Mouse (Mus musculus): ENCODE data around the gene Jmjd7. TPM values are rescaled to one million over a fixed set of nuclear protein-coding genes. Genes with fewer than 3 reads are reported as not detected.

Jmjd7 gene
- polyA plus RNA-seq, 1 experiment from 2014 or later, result 23.3 TPM

- ATAC-seq (ENCODE audit: low FRiP score), result no peak
- Histone ChIP-seq H3K27ac (no peak overlapping the region), H3K36me3 (replicated peaks; ENCODE audit: control insufficient read depth, insufficient read depth) (peaks cover 5% of the 10 kb centered on the region), H3K4me2 (replicated peaks) (no peak overlapping the region), H3K27me3 (ENCODE audit: control insufficient read depth, insufficient read depth, low read length) (no peaks in the 10 kb centered on the region), H3K9ac (no peak overlapping the region), H3K4me1 (replicated peaks; ENCODE audit: control insufficient read depth, insufficient read depth, low read length) (no peaks in the 10 kb centered on the region), H3K4me3 (replicated peaks; ENCODE audit: low read length) (no peak overlapping the region), H3K9me3 (ENCODE audit: control insufficient read depth, low read length) (no peaks in the 10 kb centered on the region)
- DNase-seq (ENCODE audit: low spot score), result no peak
- 91% methylated on average over 4 of the region's 4 CpGs for WGBS
Measured at GRCm38 (mm10) chr2:120007680-120008210, 19.5 kb upstream of the Jmjd7 start.

- no peaks in the 10 kb centered on the region for H3K27me3 ChIP-seq (ENCODE audit: control insufficient read depth, insufficient read depth, low read length)
- H3K4me1 ChIP-seq (replicated peaks; ENCODE audit: control insufficient read depth, insufficient read depth, low read length), result no peaks in the 10 kb centered on the region
- H3K4me2 ChIP-seq (replicated peaks), result no peak overlapping the region
- H3K27ac ChIP-seq, result no peak overlapping the region
- H3K4me3 ChIP-seq (replicated peaks; ENCODE audit: low read length), result no peak overlapping the region
- no peak for DNase-seq (ENCODE audit: low spot score)
- no peaks in the 10 kb centered on the region for H3K9me3 ChIP-seq (ENCODE audit: control insufficient read depth, low read length)
- H3K9ac ChIP-seq, result no peak overlapping the region
- ATAC-seq (ENCODE audit: low FRiP score), result no peak
- peaks cover 14% of the 10 kb centered on the region for H3K36me3 ChIP-seq (replicated peaks; ENCODE audit: control insufficient read depth, insufficient read depth)
- 71% methylated on average over 4 of the region's 4 CpGs for WGBS
Measured at GRCm38 (mm10) chr2:120008672-120009071, 18.6 kb upstream of the Jmjd7 start.

- Histone ChIP-seq H3K27me3 (ENCODE audit: control insufficient read depth, insufficient read depth, low read length) (no peaks in the 10 kb centered on the region), H3K27ac (no peak overlapping the region), H3K36me3 (replicated peaks; ENCODE audit: control insufficient read depth, insufficient read depth) (peaks cover 30% of the 10 kb centered on the region), H3K9ac (no peak overlapping the region), H3K4me2 (replicated peaks) (no peak overlapping the region), H3K9me3 (ENCODE audit: control insufficient read depth, low read length) (no peaks in the 10 kb centered on the region), H3K4me1 (replicated peaks; ENCODE audit: control insufficient read depth, insufficient read depth, low read length) (no peaks in the 10 kb centered on the region), H3K4me3 (replicated peaks; ENCODE audit: low read length) (no peak overlapping the region)
- whole genome bisulfite sequencing, result 79% methylated on average over 8 of the region's 8 CpGs
- peak; percentile 63 for DNase-seq (ENCODE audit: low spot score)
- ATAC-seq (ENCODE audit: low FRiP score), result peak; percentile 51; the same call in 1 of the 2 replicates
Measured at GRCm38 (mm10) chr2:120011462-120012200, 15.7 kb upstream of the Jmjd7 start.

- no peak overlapping the region for H3K4me2 ChIP-seq (replicated peaks)
- no peaks in the 10 kb centered on the region for H3K4me1 ChIP-seq (replicated peaks; ENCODE audit: control insufficient read depth, insufficient read depth, low read length)
- H3K9ac ChIP-seq, result no peak overlapping the region
- no peak overlapping the region for H3K4me3 ChIP-seq (replicated peaks; ENCODE audit: low read length)
- no peak overlapping the region for H3K27ac ChIP-seq
- no peaks in the 10 kb centered on the region for H3K27me3 ChIP-seq (ENCODE audit: control insufficient read depth, insufficient read depth, low read length)
- DNase-seq (ENCODE audit: low spot score) (no peak), ATAC-seq (ENCODE audit: low FRiP score) (no peak)
- peaks cover 42% of the 10 kb centered on the region for H3K36me3 ChIP-seq (replicated peaks; ENCODE audit: control insufficient read depth, insufficient read depth)
- no peaks in the 10 kb centered on the region for H3K9me3 ChIP-seq (ENCODE audit: control insufficient read depth, low read length)
- WGBS, result 90% methylated on average over 13 of the region's 13 CpGs
Measured at GRCm38 (mm10) chr2:120012924-120013323, 14.4 kb upstream of the Jmjd7 start.

GRCm38 (mm10) chr2:120013831-120014486 lies 13.3 kb upstream of the Jmjd7 start:
- ATAC-seq (ENCODE audit: low FRiP score), result no peak
- Histone ChIP-seq H3K4me3 (replicated peaks; ENCODE audit: low read length) (no peak overlapping the region), H3K27me3 (ENCODE audit: control insufficient read depth, insufficient read depth, low read length) (no peaks in the 10 kb centered on the region), H3K4me2 (replicated peaks) (no peak overlapping the region), H3K4me1 (replicated peaks; ENCODE audit: control insufficient read depth, insufficient read depth, low read length) (no peaks in the 10 kb centered on the region), H3K27ac (no peak overlapping the region), H3K36me3 (replicated peaks; ENCODE audit: control insufficient read depth, insufficient read depth) (peaks cover 53% of the 10 kb centered on the region), H3K9ac (no peak overlapping the region), H3K9me3 (ENCODE audit: control insufficient read depth, low read length) (no peaks in the 10 kb centered on the region)
- WGBS, result 96% methylated on average over 2 of the region's 2 CpGs
- DNase-seq (ENCODE audit: low spot score), result no peak

- Histone ChIP-seq H3K9me3 (ENCODE audit: control insufficient read depth, low read length) (no peaks in the 10 kb centered on the region), H3K4me1 (replicated peaks; ENCODE audit: control insufficient read depth, insufficient read depth, low read length) (no peaks in the 10 kb centered on the region), H3K4me2 (replicated peaks) (no peak overlapping the region), H3K27me3 (ENCODE audit: control insufficient read depth, insufficient read depth, low read length) (no peaks in the 10 kb centered on the region), H3K9ac (no peak overlapping the region), H3K36me3 (replicated peaks; ENCODE audit: control insufficient read depth, insufficient read depth) (peaks cover 72% of the 10 kb centered on the region), H3K27ac (no peak overlapping the region), H3K4me3 (replicated peaks; ENCODE audit: low read length) (no peak overlapping the region)
- ATAC-seq (ENCODE audit: low FRiP score) (no peak), DNase-seq (ENCODE audit: low spot score) (no peak)
- WGBS, result 94% methylated on average over 4 of the region's 4 CpGs
Measured at GRCm38 (mm10) chr2:120015882-120016281, 11.4 kb upstream of the Jmjd7 start.

GRCm38 (mm10) chr2:120017599-120017998 lies 9.7 kb upstream of the Jmjd7 start:
- no peak overlapping the region for H3K4me3 ChIP-seq (replicated peaks; ENCODE audit: low read length)
- no peaks in the 10 kb centered on the region for H3K4me1 ChIP-seq (replicated peaks; ENCODE audit: control insufficient read depth, insufficient read depth, low read length)
- ATAC-seq (ENCODE audit: low FRiP score) (no peak), DNase-seq (ENCODE audit: low spot score) (no peak)
- no peaks in the 10 kb centered on the region for H3K27me3 ChIP-seq (ENCODE audit: control insufficient read depth, insufficient read depth, low read length)
- H3K9ac ChIP-seq, result no peak overlapping the region
- H3K27ac ChIP-seq, result no peak overlapping the region
- H3K36me3 ChIP-seq (replicated peaks; ENCODE audit: control insufficient read depth, insufficient read depth), result peaks cover 86% of the 10 kb centered on the region
- no peak overlapping the region for H3K4me2 ChIP-seq (replicated peaks)
- no peaks in the 10 kb centered on the region for H3K9me3 ChIP-seq (ENCODE audit: control insufficient read depth, low read length)
- WGBS, result 92% methylated on average over 12 of the region's 12 CpGs

GRCm38 (mm10) chr2:120024337-120024736 lies 2.9 kb upstream of the Jmjd7 start:
- Histone ChIP-seq H3K36me3 (replicated peaks; ENCODE audit: control insufficient read depth, insufficient read depth) (peaks cover 63% of the 10 kb centered on the region), H3K9me3 (ENCODE audit: control insufficient read depth, low read length) (no peaks in the 10 kb centered on the region), H3K9ac (no peak overlapping the region), H3K27me3 (ENCODE audit: control insufficient read depth, insufficient read depth, low read length) (no peaks in the 10 kb centered on the region), H3K27ac (no peak overlapping the region), H3K4me2 (replicated peaks) (no peak overlapping the region), H3K4me3 (replicated peaks; ENCODE audit: low read length) (no peak overlapping the region), H3K4me1 (replicated peaks; ENCODE audit: control insufficient read depth, insufficient read depth, low read length) (peaks cover 15% of the 10 kb centered on the region)
- WGBS, result 89% methylated on average over 5 of the region's 5 CpGs
- DNase-seq (ENCODE audit: low spot score) (no peak), ATAC-seq (ENCODE audit: low FRiP score) (no peak)

- Histone ChIP-seq H3K4me3 (replicated peaks; ENCODE audit: low read length) (peak overlapping the region; percentile 65), H3K27me3 (ENCODE audit: control insufficient read depth, insufficient read depth, low read length) (no peaks in the 10 kb centered on the region), H3K9me3 (ENCODE audit: control insufficient read depth, low read length) (no peaks in the 10 kb centered on the region), H3K9ac (peak overlapping the region; percentile 83), H3K4me2 (replicated peaks) (peak overlapping the region; percentile 63), H3K4me1 (replicated peaks; ENCODE audit: control insufficient read depth, insufficient read depth, low read length) (peaks cover 15% of the 10 kb centered on the region), H3K27ac (peak overlapping the region; percentile 91), H3K36me3 (replicated peaks; ENCODE audit: control insufficient read depth, insufficient read depth) (peaks cover 61% of the 10 kb centered on the region)
- 47% methylated on average over 3 of the region's 3 CpGs for WGBS
- no peak for DNase-seq (ENCODE audit: low spot score)
- ATAC-seq (ENCODE audit: low FRiP score), result peak; percentile 28
Measured at GRCm38 (mm10) chr2:120027950-120028331, 658 bp downstream of the Jmjd7 start.
